Mouse (Mus musculus) cortical plate, adult 2 months (tissue): Measurements from ENCODE around the gene 4933427I04Rik.

Source experiments
- CTCF ChIP-seq: fragments of 200-500 bp; IDR thresholded peaks from 2 replicates; pipeline ENCODE4 v1.5.1; 2011; ENCODE audit warnings: mild to moderate bottlenecking, control low read depth, low read length; ENCODE audit not compliant: insufficient read depth; ENCODE audit errors: extremely low read depth
- POLR2A ChIP-seq: fragments of 200-500 bp; IDR thresholded peaks from 2 replicates; pipeline ENCODE4 v1.6.1; 2011; ENCODE audit warnings: mild to moderate bottlenecking, low read length, control low read depth; ENCODE audit not compliant: insufficient read depth; ENCODE audit errors: extremely low read depth

DNA sequence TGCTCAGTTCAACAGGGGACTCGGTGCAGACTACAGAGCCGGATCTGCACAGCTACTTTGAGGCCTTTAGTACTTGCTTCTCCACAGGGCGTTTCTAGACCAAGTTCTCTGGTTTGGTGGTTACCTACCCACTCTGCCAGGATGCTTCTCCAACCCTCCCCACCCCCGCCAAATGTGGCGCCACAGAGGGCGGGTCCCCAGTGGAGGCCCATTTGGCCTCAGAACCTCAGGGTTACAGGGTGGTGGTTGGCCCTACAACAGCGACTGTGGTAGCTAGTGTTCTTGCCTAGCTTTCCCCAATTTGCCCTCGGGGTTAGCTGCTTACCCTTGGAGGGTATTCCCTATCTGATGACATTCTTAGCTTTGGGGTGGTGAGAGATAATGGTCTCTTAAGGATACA is 17.4 kb upstream of the 4933427I04Rik start:
- TF ChIP-seq POLR2A (no peak), CTCF (no peak)
